Mouse (Mus musculus): ENCODE results near the gene Arl6ip5.
"Not testable (repeated sequence)": the region's sequence is repeated elsewhere in the genome, so short reads cannot be mapped to it uniquely, and the experiment has no call there.

Gene Arl6ip5

GRCm38 (mm10) chr6:97223566-97223965 is 13.1 kb downstream of the Arl6ip5 start:
- DNase-seq (ENCODE audit: low spot score) = no peak

GRCm38 (mm10) chr6:97224505-97224904 is 14.0 kb downstream of the Arl6ip5 start:
- DNase-seq (ENCODE audit: low spot score) = no peak

- no peak for DNase-seq (ENCODE audit: low spot score)
Observed at GRCm38 (mm10) chr6:97226083-97226491, 15.6 kb downstream of the Arl6ip5 start.

- DNase-seq (ENCODE audit: low spot score) = no peak
Observed at GRCm38 (mm10) chr6:97227067-97227847, 16.8 kb downstream of the Arl6ip5 start.

- no peak for DNase-seq (ENCODE audit: low spot score)
Observed at GRCm38 (mm10) chr6:97234911-97235668, 24.6 kb downstream of the Arl6ip5 start.

- DNase-seq (ENCODE audit: low spot score) = no peak
Observed at GRCm38 (mm10) chr6:97236088-97236487, 25.6 kb downstream of the Arl6ip5 start.

GRCm38 (mm10) chr6:97239360-97239759 is 28.9 kb downstream of the Arl6ip5 start:
- DNase-seq (ENCODE audit: low spot score) = no peak

- no peak for DNase-seq (ENCODE audit: low spot score)
Observed at GRCm38 (mm10) chr6:97240092-97240491, 29.6 kb downstream of the Arl6ip5 start.

- DNase-seq (ENCODE audit: low spot score) = no peak
Observed at GRCm38 (mm10) chr6:97242522-97242921, 32.0 kb downstream of the Arl6ip5 start.

GRCm38 (mm10) chr6:97245200-97245599 is 34.7 kb downstream of the Arl6ip5 start:
- DNase-seq (ENCODE audit: low spot score) = no peak

- peak; percentile 76 for DNase-seq (ENCODE audit: low spot score)
Observed at GRCm38 (mm10) chr6:97250966-97251365, 40.5 kb downstream of the Arl6ip5 start.

- DNase-seq (ENCODE audit: low spot score) = peak; percentile 11
Observed at GRCm38 (mm10) chr6:97252086-97252485, 41.6 kb downstream of the Arl6ip5 start.

GRCm38 (mm10) chr6:97252711-97253221 is 42.3 kb downstream of the Arl6ip5 start, which contains the start of gene Lmod3:
Gene Lmod3, minus strand, starts transcription at chr6:97252759.
- DNase-seq (ENCODE audit: low spot score) = no peak

GRCm38 (mm10) chr6:97258489-97258888 is 48.0 kb downstream of the Arl6ip5 start:
- DNase-seq (ENCODE audit: low spot score) = no peak

- not testable (repeated sequence) for DNase-seq (ENCODE audit: low spot score)
Observed at GRCm38 (mm10) chr6:97259926-97260325, 49.4 kb downstream of the Arl6ip5 start.

GRCm38 (mm10) chr6:97262229-97262628 is 51.7 kb downstream of the Arl6ip5 start:
- no peak for DNase-seq (ENCODE audit: low spot score)

- DNase-seq (ENCODE audit: low spot score) = not testable (repeated sequence)
Observed at GRCm38 (mm10) chr6:97263750-97264149, 53.3 kb downstream of the Arl6ip5 start.

GRCm38 (mm10) chr6:97265240-97265639 is 54.8 kb downstream of the Arl6ip5 start:
- no peak for DNase-seq (ENCODE audit: low spot score)

GRCm38 (mm10) chr6:97265705-97266104 is 55.2 kb downstream of the Arl6ip5 start:
- DNase-seq (ENCODE audit: low spot score) = no peak

- DNase-seq (ENCODE audit: low spot score) = no peak
Observed at GRCm38 (mm10) chr6:97266661-97267060, 56.2 kb downstream of the Arl6ip5 start.

GRCm38 (mm10) chr6:97267132-97267531 is 56.6 kb downstream of the Arl6ip5 start:
- no peak for DNase-seq (ENCODE audit: low spot score)

GRCm38 (mm10) chr6:97269596-97269995 is 59.1 kb downstream of the Arl6ip5 start:
- DNase-seq (ENCODE audit: low spot score) = no peak

- DNase-seq (ENCODE audit: low spot score) = no peak
Observed at GRCm38 (mm10) chr6:97272349-97272748, 61.9 kb downstream of the Arl6ip5 start.
